ENCODE assay signal across 8 mouse cellular contexts in genomic region chr12:118836411-118837341, GRCm38 (mm10). TPM values are rescaled to one million over a fixed set of nuclear protein-coding genes. Genes with fewer than 3 reads are reported as not detected.
DNase-seq lines count a peak whose midpoint lies in the region; ATAC-seq and TF ChIP-seq lines count a peak whose summit lies in the region.

No protein-coding gene starts in this region.

- no peaks in the 10 kb centered on the region for H3K36me3 ChIP-seq in embryonic facial prominence, embryonic 11.5 days (replicated peaks; ENCODE audit: control insufficient read depth, insufficient read depth, low read depth, low read length)
- H3K36me3 ChIP-seq in intestine, embryonic 16.5 days (ENCODE audit: control insufficient read depth, insufficient read depth, low read length), result no peaks in the 10 kb centered on the region

- ATAC-seq in embryonic facial prominence, embryonic 11.5 days (replicated peaks; ENCODE audit: insufficient number of reproducible peaks, low FRiP score, low TSS enrichment, low read depth), result peak; percentile 85
- ATAC-seq in intestine, embryonic 16.5 days, result peak; percentile 93

- 2% methylated on average over 72 of the region's 72 CpGs for WGBS in lung, adult 2 months
- WGBS in embryonic facial prominence, embryonic 11.5 days, result under 1% methylated on average over 70 of the region's 72 CpGs
- under 1% methylated on average over 70 of the region's 72 CpGs for WGBS in intestine, embryonic 16.5 days

- H3K4me3 ChIP-seq in lung, adult 2 months (replicated peaks; ENCODE audit: extremely low read depth, low read depth, low read length), result no peak overlapping the region
- H3K4me3 ChIP-seq in embryonic facial prominence, embryonic 11.5 days (ENCODE audit: low read depth, low read length), result peak overlapping the region; percentile 52
- H3K4me3 ChIP-seq in intestine, embryonic 16.5 days (ENCODE audit: low read length), result peak overlapping the region; percentile 58

- H3K27me3 ChIP-seq in embryonic facial prominence, embryonic 11.5 days (ENCODE audit: control insufficient read depth, insufficient read depth, low read length), result peaks cover 29% of the 10 kb centered on the region
- H3K27me3 ChIP-seq in intestine, embryonic 16.5 days (replicated peaks; ENCODE audit: control insufficient read depth, insufficient read depth, low read length), result peaks cover 43% of the 10 kb centered on the region

- H3K4me1 ChIP-seq in lung, adult 2 months (ENCODE audit: control insufficient read depth, insufficient read depth, low read length), result no peaks in the 10 kb centered on the region
- no peaks in the 10 kb centered on the region for H3K4me1 ChIP-seq in embryonic facial prominence, embryonic 11.5 days (ENCODE audit: control insufficient read depth, insufficient read depth, low read length)
- H3K4me1 ChIP-seq in intestine, embryonic 16.5 days (ENCODE audit: control insufficient read depth, insufficient read depth, low read length), result peaks cover 9% of the 10 kb centered on the region; the same call in 1 of the 2 replicates

- H3K9ac ChIP-seq in embryonic facial prominence, embryonic 11.5 days (replicated peaks; ENCODE audit: low read length), result peak overlapping the region; percentile 41
- peak overlapping the region; percentile 48; the same call in 1 of the 2 replicates for H3K9ac ChIP-seq in intestine, embryonic 16.5 days (ENCODE audit: low read depth, low read length)

- DNase-seq in lung, adult 2 months, result peak; percentile 11
- DNase-seq in lung, postnatal 36 days, result no peak
- peak; percentile 61 for DNase-seq in embryonic facial prominence, embryonic 11.5 days (ENCODE audit: low spot score)
- peak; percentile 15 to 44 for DNase-seq in lung, postnatal 4 days
- peak; percentile 53 for DNase-seq in testis, postnatal 10 days (ENCODE audit: low spot score)
- DNase-seq in ovary, postnatal 10 days (ENCODE audit: low spot score), result no peak
- no peak for DNase-seq in c-Kit-positive CD71-positive TER-119-positive erythroid progenitor cells, embryonic 14.5 days (ENCODE audit: low spot score)

- no peaks in the 10 kb centered on the region for H3K9me3 ChIP-seq in embryonic facial prominence, embryonic 11.5 days (replicated peaks; ENCODE audit: control insufficient read depth, low read length)
- no peaks in the 10 kb centered on the region for H3K9me3 ChIP-seq in intestine, embryonic 16.5 days (ENCODE audit: control insufficient read depth, low read length)

- no peak for TF ChIP-seq CTCF in lung, adult 2 months (IDR thresholded peaks at IDR 0.05; ENCODE audit: insufficient read depth, low read length)

- H3K27ac ChIP-seq in embryonic facial prominence, embryonic 11.5 days (replicated peaks; ENCODE audit: low read depth, low read length), result no peak overlapping the region
- no peak overlapping the region for H3K27ac ChIP-seq in intestine, embryonic 16.5 days (ENCODE audit: low read length)

- H3K4me2 ChIP-seq in embryonic facial prominence, embryonic 11.5 days (ENCODE audit: low read depth, low read length), result peak overlapping the region; percentile 96
- H3K4me2 ChIP-seq in intestine, embryonic 16.5 days (ENCODE audit: low read depth, low read length), result peak overlapping the region; percentile 92

- no peak for TF ChIP-seq POLR2A in lung, adult 2 months (IDR thresholded peaks at IDR 0.05; ENCODE audit: borderline replicate concordance, extremely low read depth, low read depth, low read length)

RNA-seq across cellular contexts. Expression of gene Sp8, which starts 9.5 kb away (rescaled TPM):
- not detected in 2 replicates for polyA plus RNA-seq in lung, adult 2 months (2012; rRNA removed)
- 6.6 and 6.8 TPM in 2 replicates for polyA plus RNA-seq in embryonic facial prominence, embryonic 11.5 days (2014; fragmentation: Nextera tagmentation; extraction: Ambion mirVana)
- polyA plus RNA-seq in intestine, embryonic 16.5 days (2015; fragmentation: Nextera tagmentation; extraction: Ambion mirVana), result not detected in 2 replicates

Comparison
In these comparisons a context has a peak if more than half of its experiments do, and no peak if none do; other contexts are left out.
1. DNase-seq: peak in lung, adult 2 months (single experiment), embryonic facial prominence, embryonic 11.5 days (single experiment), lung, postnatal 4 days (2 of 2) and testis, postnatal 10 days (single experiment); none in lung, postnatal 36 days (single experiment), ovary, postnatal 10 days (single experiment) and c-Kit-positive CD71-positive TER-119-positive erythroid progenitor cells, embryonic 14.5 days (single experiment).